Comparison of ENCODE assay signal across 7 mouse cellular contexts in the genomic region with DNA sequence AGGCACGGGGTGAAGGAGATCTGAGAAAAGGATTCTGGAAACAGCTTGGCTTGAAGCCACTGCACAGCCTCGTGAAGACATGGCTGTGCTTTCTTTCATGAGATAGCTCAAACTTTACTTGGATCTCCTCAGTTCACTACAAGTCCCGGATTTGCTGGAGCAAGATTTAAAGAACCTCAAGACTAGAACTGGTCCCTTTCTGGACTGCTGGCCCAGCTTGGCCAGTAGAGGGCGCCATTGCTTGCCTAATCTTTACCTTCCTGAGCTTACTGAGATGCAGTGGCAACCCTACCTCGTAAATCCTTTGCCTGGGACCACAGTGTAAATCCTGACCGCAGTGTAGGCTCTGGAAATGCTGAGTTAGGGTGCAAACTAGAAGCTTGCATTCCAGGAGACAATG. TPM values are rescaled to one million over a fixed set of nuclear protein-coding genes. Genes with fewer than 3 reads are reported as not detected.
DNase-seq lines count a peak whose midpoint lies in the region.

No protein-coding gene starts in this region.

- DNase-seq in CD8-positive naive resting alpha-beta T cell, adult 2 months (ENCODE audit: low read depth in 2 of 2, low spot score in 2 of 2), result peak; percentile 38 to 44
- peak; percentile 90 for DNase-seq in NIH3T3 (ENCODE audit: low read depth)
- DNase-seq in cerebellum, postnatal 10 days, result peak; percentile 84 to 86
- DNase-seq in gastrocnemius, postnatal 25 days, result peak; percentile 59
- peak; percentile 47 to 81 for DNase-seq in layer of hippocampus, adult 18-20 months (ENCODE audit: low spot score in 2 of 2)
- peak; percentile 72 for DNase-seq in lung, postnatal 10 days
- peak; percentile 55 to 59 for DNase-seq in right cerebral cortex, postnatal 36 days (ENCODE audit: low spot score in 2 of 2)

RNA-seq across cellular contexts. Expression of a gene that starts 6.7 kb away (rescaled TPM):
- total RNA-seq in gastrocnemius, postnatal 25 days (2021), result under 1 TPM in 1 of 2 experiments, not detected in 1; 0.05 TPM
- total RNA-seq in layer of hippocampus, adult 18-20 months (2021), result not detected

RNA-seq across cellular contexts. Expression of a gene that starts 15.0 kb away (rescaled TPM):
- not detected for total RNA-seq in gastrocnemius, postnatal 25 days (2021)
- not detected for total RNA-seq in layer of hippocampus, adult 18-20 months (2021)

RNA-seq across cellular contexts. Expression of a gene that starts 23.4 kb away (rescaled TPM):
- total RNA-seq in gastrocnemius, postnatal 25 days (2021), result 1 to 10 TPM; 3.5 to 3.9 TPM
- total RNA-seq in layer of hippocampus, adult 18-20 months (2021), result 1 to 10 TPM; 4.1 to 5.4 TPM

Comparison
In these comparisons a context has a peak if more than half of its experiments do, and no peak if none do; other contexts are left out.
1. Peak in every context shown above with its lines: DNase-seq.